In genomic region chr10:96188168-96188567, GRCm38 (mm10) we compare ENCODE assay signal across 11 mouse cellular contexts. TPM values are rescaled to one million over a fixed set of nuclear protein-coding genes. Genes with fewer than 3 reads are reported as not detected.
DNase-seq lines count a peak whose midpoint lies in the region; ATAC-seq and TF ChIP-seq lines count a peak whose summit lies in the region.
"Had no signal": no experiment of that assay in that cellular context is flagged by ENCODE, and none has a peak within 500 bp of the region (broad histone marks: within the 10 kb centered on the region; RNA-seq: fewer than 3 reads in every experiment).

No protein-coding gene starts in this region.

- no peak overlapping the region for H3K4me2 ChIP-seq in hindbrain, embryonic 11.5 days (replicated peaks; ENCODE audit: low read depth, low read length)
- H3K4me2 ChIP-seq in hindbrain, embryonic 14.5 days (replicated peaks): no peak overlapping the region
- H3K4me2 ChIP-seq in kidney, postnatal 0 days (ENCODE audit: low read length): 0 out of 2 replicates have a peak overlapping the region, but pooled peaks have one; percentile 7
- H3K4me2 ChIP-seq: neural tube, embryonic 13.5 days had no signal

- H3K9ac ChIP-seq in hindbrain, embryonic 11.5 days (ENCODE audit: low read depth, low read length): no peak overlapping the region
- H3K9ac ChIP-seq in hindbrain, embryonic 14.5 days: no peak overlapping the region
- no peak overlapping the region for H3K9ac ChIP-seq in kidney, postnatal 0 days (ENCODE audit: low read depth, low read length)
- H3K9ac ChIP-seq: neural tube, embryonic 13.5 days had no signal

- DNase-seq in hindbrain, embryonic 11.5 days (ENCODE audit: low spot score): peak; percentile 10
- no peak for DNase-seq in hindbrain, embryonic 14.5 days (ENCODE audit: low spot score)
- DNase-seq in heart, adult 9 months (ENCODE audit: low spot score in 2 of 2): peak; percentile 84 to 89
- DNase-seq in kidney, postnatal 0 days (ENCODE audit: low spot score): peak; percentile 86
- no peak for DNase-seq in retina, postnatal 1 day
- DNase-seq in testis, postnatal 14 days (ENCODE audit: low spot score): no peak
- DNase-seq: gastrocnemius, postnatal 14 days had no signal

- no peak for TF ChIP-seq CTCF in kidney, postnatal 0 days (IDR thresholded peaks at IDR 0.05; ENCODE audit: low read depth)

- H3K4me1 ChIP-seq in hindbrain, embryonic 11.5 days (replicated peaks; ENCODE audit: control insufficient read depth, insufficient read depth, low read length): no peaks in the 10 kb centered on the region
- no peaks in the 10 kb centered on the region for H3K4me1 ChIP-seq in hindbrain, embryonic 14.5 days (replicated peaks; ENCODE audit: control insufficient read depth, insufficient read depth, low read length)
- no peaks in the 10 kb centered on the region for H3K4me1 ChIP-seq in kidney, postnatal 0 days (replicated peaks; ENCODE audit: insufficient read depth, low read length)

- H3K27ac ChIP-seq in hindbrain, embryonic 11.5 days (ENCODE audit: low read depth, low read length): no peak overlapping the region
- no peak overlapping the region for H3K27ac ChIP-seq in hindbrain, embryonic 14.5 days
- no peak overlapping the region for H3K27ac ChIP-seq in kidney, postnatal 0 days
- H3K27ac ChIP-seq: neural tube, embryonic 13.5 days had no signal

- H3K27me3 ChIP-seq in hindbrain, embryonic 11.5 days (ENCODE audit: control insufficient read depth, insufficient read depth, low read length): no peaks in the 10 kb centered on the region
- no peaks in the 10 kb centered on the region for H3K27me3 ChIP-seq in hindbrain, embryonic 14.5 days (ENCODE audit: control insufficient read depth, insufficient read depth, low read length)
- no peaks in the 10 kb centered on the region for H3K27me3 ChIP-seq in kidney, postnatal 0 days (ENCODE audit: insufficient read depth, low read length)
- H3K27me3 ChIP-seq: neural tube, embryonic 13.5 days had no signal

- H3K9me3 ChIP-seq in hindbrain, embryonic 11.5 days (ENCODE audit: control insufficient read depth, low read length): no peaks in the 10 kb centered on the region
- H3K9me3 ChIP-seq in hindbrain, embryonic 14.5 days (ENCODE audit: control insufficient read depth, low read length): 0 out of 2 replicates have a peak, but pooled peaks cover 3% of the 10 kb centered on the region
- no peaks in the 10 kb centered on the region for H3K9me3 ChIP-seq in kidney, postnatal 0 days (replicated peaks; ENCODE audit: low read length)
- H3K9me3 ChIP-seq: neural tube, embryonic 13.5 days had no signal

- H3K4me3 ChIP-seq in hindbrain, embryonic 11.5 days (ENCODE audit: low read depth, low read length): no peak overlapping the region
- no peak overlapping the region for H3K4me3 ChIP-seq in hindbrain, embryonic 14.5 days (replicated peaks; ENCODE audit: low read length)
- H3K4me3 ChIP-seq in kidney, postnatal 0 days (replicated peaks; ENCODE audit: low read depth, low read length): no peak overlapping the region
- H3K4me3 ChIP-seq: neural tube, embryonic 13.5 days had no signal

- ATAC-seq in hindbrain, embryonic 11.5 days (ENCODE audit: low FRiP score): no peak
- ATAC-seq in hindbrain, embryonic 14.5 days (ENCODE audit: low FRiP score): no peak
- no peak for ATAC-seq in kidney, postnatal 0 days (replicated peaks; ENCODE audit: low FRiP score, low read depth)
- ATAC-seq in monocyte, adult 5-6 weeks (replicated peaks; ENCODE audit: insufficient number of reproducible peaks, low FRiP score, low TSS enrichment, poor library complexity, severe bottlenecking): peak; percentile 55
- ATAC-seq in erythroblast, adult 5-6 weeks (replicated peaks; ENCODE audit: low FRiP score, poor library complexity, severe bottlenecking): no peak

- 61% methylated on average over 7 of the region's 7 CpGs for WGBS in hindbrain, embryonic 11.5 days
- WGBS in hindbrain, embryonic 14.5 days: 52% methylated on average over 7 of the region's 7 CpGs
- 42% methylated on average over 7 of the region's 7 CpGs for WGBS in kidney, postnatal 0 days

- H3K36me3 ChIP-seq in hindbrain, embryonic 11.5 days (ENCODE audit: control insufficient read depth, insufficient read depth, low read length): no peaks in the 10 kb centered on the region
- no peaks in the 10 kb centered on the region for H3K36me3 ChIP-seq in hindbrain, embryonic 14.5 days (replicated peaks; ENCODE audit: control insufficient read depth, insufficient read depth)
- H3K36me3 ChIP-seq in kidney, postnatal 0 days (ENCODE audit: insufficient read depth, low read length): no peaks in the 10 kb centered on the region
- H3K36me3 ChIP-seq: G1E; neural tube, embryonic 13.5 days had no signal

RNA-seq across cellular contexts. Expression of gene Gm5426, which starts 51.8 kb away (rescaled TPM):
- not detected in 2 replicates for polyA plus RNA-seq in hindbrain, embryonic 11.5 days (2014; fragmentation: Nextera tagmentation; extraction: Ambion mirVana)
- polyA plus RNA-seq in hindbrain, embryonic 14.5 days (2014; fragmentation: Nextera tagmentation; extraction: Ambion mirVana): not detected in 2 replicates
- polyA plus RNA-seq in kidney, postnatal 0 days (2015; fragmentation: Nextera tagmentation; extraction: Ambion mirVana): not detected in 2 replicates
- not detected in 3 replicates for total RNA-seq in monocyte, adult 5-6 weeks (2017)
- total RNA-seq in erythroblast, adult 5-6 weeks (2015; ENCODE audit: low replicate concordance): not detected in 2 replicates
- not detected in 2 replicates for total RNA-seq in erythroblast, adult 5-6 weeks (2017; ENCODE audit: low replicate concordance)
- total RNA-seq: G1E; gastrocnemius, postnatal 14 days had no signal
- polyA plus RNA-seq: G1E; neural tube, embryonic 13.5 days had no signal

Comparison
In these comparisons a context has a peak if more than half of its experiments do, and no peak if none do; other contexts are left out.
1. DNase-seq: peak in hindbrain, embryonic 11.5 days (single experiment), heart, adult 9 months (2 of 2) and kidney, postnatal 0 days (single experiment); none in hindbrain, embryonic 14.5 days (single experiment), retina, postnatal 1 day (single experiment) and testis, postnatal 14 days (single experiment).